14 mouse cellular contexts compared by ENCODE assay signal in the genomic region with DNA sequence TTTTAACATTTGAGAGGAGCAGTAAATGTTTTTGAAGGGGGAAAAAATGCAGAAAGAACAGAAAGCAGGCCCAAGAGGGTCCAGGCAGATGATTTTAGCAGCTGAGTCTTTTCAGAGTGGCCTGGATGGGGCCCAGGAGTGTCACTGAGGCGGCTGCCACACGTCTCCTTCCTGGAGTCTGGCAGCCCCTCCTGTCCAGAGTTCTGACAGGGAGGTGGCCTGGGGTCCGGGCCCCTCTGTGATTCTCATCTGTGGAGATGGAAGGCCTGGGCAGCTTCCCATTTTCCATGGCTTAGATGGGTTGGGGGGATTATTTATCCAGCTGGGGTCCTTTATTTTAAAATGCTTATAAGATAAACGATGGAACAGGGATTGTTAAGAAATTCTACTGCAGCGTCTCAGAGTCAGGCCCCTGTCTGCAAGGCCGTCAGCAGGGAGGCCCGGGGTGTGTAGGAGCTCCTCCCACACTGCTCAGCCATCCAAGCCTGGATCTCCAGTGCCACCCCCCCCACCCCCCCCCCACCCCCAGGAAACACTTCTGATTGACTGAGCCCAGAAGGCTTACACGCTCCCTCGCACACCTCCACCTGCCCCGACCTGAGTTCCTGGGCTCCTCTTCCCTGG. TPM values are rescaled to one million over a fixed set of nuclear protein-coding genes. Genes with fewer than 3 reads are reported as not detected.
DNase-seq lines count a peak whose midpoint lies in the region; ATAC-seq and TF ChIP-seq lines count a peak whose summit lies in the region.
"Had no signal": no experiment of that assay in that cellular context is flagged by ENCODE, and none has a peak within 500 bp of the region (broad histone marks: within the 10 kb centered on the region; RNA-seq: fewer than 3 reads in every experiment).

No protein-coding gene starts in this region.

- ATAC-seq in lung, embryonic 15.5 days (ENCODE audit: borderline replicate concordance, extremely low read depth, low FRiP score, low TSS enrichment): peak; percentile 86
- ATAC-seq in limb, embryonic 15.5 days (ENCODE audit: insufficient number of reproducible peaks, low FRiP score, low TSS enrichment, low read depth): no peak; the same call in 1 of the 2 replicates
- ATAC-seq: forebrain, embryonic 14.5 days had no signal

- intact Hi-C loops in left cerebral cortex, postnatal 14 days (cut with DNase I): no loop called here

- DNase-seq in heart, adult 11 months: peak; percentile 94
- no peak for DNase-seq in heart, adult 8-10 months (ENCODE audit: low spot score)
- DNase-seq in lung, adult 2 months: no peak
- DNase-seq in cerebellum, adult 11 months: no peak
- no peak for DNase-seq in thymus, postnatal 0 days (ENCODE audit: low spot score)
- no peak for DNase-seq in left cerebral cortex, postnatal 14 days (ENCODE audit: low spot score in 2 of 2)
- DNase-seq: cerebellum, adult 2 months; embryo, embryonic 11 days; left cerebral cortex, postnatal 4 days had no signal

- no peak overlapping the region for H3K4me3 ChIP-seq in lung, embryonic 15.5 days
- H3K4me3 ChIP-seq in lung, adult 2 months (replicated peaks; ENCODE audit: extremely low read depth, low read depth, low read length): no peak overlapping the region
- no peak overlapping the region for H3K4me3 ChIP-seq in limb, embryonic 15.5 days
- H3K4me3 ChIP-seq: hindbrain, embryonic 15.5 days; myocyte had no signal

- 30% methylated on average over 10 of the region's 10 CpGs for WGBS in lung, embryonic 15.5 days
- 52% methylated on average over 10 of the region's 10 CpGs for WGBS in lung, adult 2 months
- 49% methylated on average over 10 of the region's 10 CpGs for WGBS in limb, embryonic 15.5 days

- H3K4me1 ChIP-seq in lung, embryonic 15.5 days: peaks cover 50% of the 10 kb centered on the region
- H3K4me1 ChIP-seq in lung, adult 2 months (ENCODE audit: control insufficient read depth, insufficient read depth, low read length): peaks cover under 1% of the 10 kb centered on the region; the same call in 1 of the 2 replicates
- H3K4me1 ChIP-seq in limb, embryonic 15.5 days: peaks cover 17% of the 10 kb centered on the region; the same call in 1 of the 2 replicates
- H3K4me1 ChIP-seq: hindbrain, embryonic 15.5 days had no signal

- H3K9ac ChIP-seq in lung, embryonic 15.5 days: no peak overlapping the region
- H3K9ac ChIP-seq in limb, embryonic 15.5 days: no peak overlapping the region
- H3K9ac ChIP-seq: hindbrain, embryonic 15.5 days had no signal

- H3K27ac ChIP-seq in lung, embryonic 15.5 days: peak overlapping the region; percentile 54
- H3K27ac ChIP-seq in limb, embryonic 15.5 days: peak overlapping the region; percentile 30
- H3K27ac ChIP-seq: hindbrain, embryonic 15.5 days had no signal

- no peaks in the 10 kb centered on the region for H3K27me3 ChIP-seq in lung, embryonic 15.5 days
- H3K27me3 ChIP-seq in limb, embryonic 15.5 days: no peaks in the 10 kb centered on the region
- H3K27me3 ChIP-seq: hindbrain, embryonic 15.5 days had no signal

- TF ChIP-seq CTCF in lung, adult 2 months (IDR thresholded peaks at IDR 0.05; ENCODE audit: insufficient read depth, low read length): no peak

- no peaks in the 10 kb centered on the region for H3K9me3 ChIP-seq in lung, embryonic 15.5 days
- no peaks in the 10 kb centered on the region for H3K9me3 ChIP-seq in limb, embryonic 15.5 days
- H3K9me3 ChIP-seq: hindbrain, embryonic 15.5 days had no signal

- H3K36me3 ChIP-seq in lung, embryonic 15.5 days: no peaks in the 10 kb centered on the region
- H3K36me3 ChIP-seq in limb, embryonic 15.5 days: no peaks in the 10 kb centered on the region
- H3K36me3 ChIP-seq: hindbrain, embryonic 15.5 days had no signal

- no peak overlapping the region for H3K4me2 ChIP-seq in lung, embryonic 15.5 days
- no peak overlapping the region for H3K4me2 ChIP-seq in limb, embryonic 15.5 days
- H3K4me2 ChIP-seq: hindbrain, embryonic 15.5 days had no signal

- no peak for TF ChIP-seq POLR2A in lung, adult 2 months (IDR thresholded peaks at IDR 0.05; ENCODE audit: borderline replicate concordance, extremely low read depth, low read depth, low read length)

RNA-seq across cellular contexts. Expression of a gene that starts 37.5 kb away (rescaled TPM):
- total RNA-seq in heart, adult 8-10 months (2022): 10 to 100 TPM; 70.4 to 85.8 (median 82.5) TPM
- 26.0 and 29.2 TPM in 2 replicates for polyA plus RNA-seq in lung, embryonic 15.5 days (2015; fragmentation: Nextera tagmentation; extraction: Ambion mirVana)
- polyA plus RNA-seq in lung, adult 2 months (2012; rRNA removed): 59.4 and 80.1 TPM in 2 replicates
- polyA plus RNA-seq in limb, embryonic 15.5 days (2015; fragmentation: Nextera tagmentation; extraction: Ambion mirVana): 72.3 and 92.9 TPM in 2 replicates
- 8.9 and 10.4 TPM in 2 replicates for polyA plus RNA-seq in thymus, postnatal 0 days (2015; fragmentation: Nextera tagmentation; extraction: Ambion mirVana)
- 10 to 100 TPM; 13.0 to 13.6 TPM for total RNA-seq in left cerebral cortex, postnatal 14 days (2021)

RNA-seq across cellular contexts. Expression of a gene that starts 59.2 kb away (rescaled TPM):
- 10 to 100 TPM; 21.9 to 32.0 (median 26.4) TPM for total RNA-seq in heart, adult 8-10 months (2022)
- 11.1 and 13.5 TPM in 2 replicates for polyA plus RNA-seq in lung, embryonic 15.5 days (2015; fragmentation: Nextera tagmentation; extraction: Ambion mirVana)
- 42.8 and 53.8 TPM in 2 replicates for polyA plus RNA-seq in lung, adult 2 months (2012; rRNA removed)
- polyA plus RNA-seq in limb, embryonic 15.5 days (2015; fragmentation: Nextera tagmentation; extraction: Ambion mirVana): 11.6 and 12.4 TPM in 2 replicates
- 15.2 TPM in 2 replicates for polyA plus RNA-seq in thymus, postnatal 0 days (2015; fragmentation: Nextera tagmentation; extraction: Ambion mirVana)
- 10 to 100 TPM; 24.8 to 29.5 TPM for total RNA-seq in left cerebral cortex, postnatal 14 days (2021)
